Mouse (Mus musculus) lung, postnatal 0 days (tissue): ENCODE measurements around the gene Olfr894. TPM values are rescaled to one million over a fixed set of nuclear protein-coding genes. Genes with fewer than 3 reads are reported as not detected.
"Not testable (repeated sequence)": the region's sequence is repeated elsewhere in the genome, so short reads cannot be mapped to it uniquely, and the experiment has no call there.

Source experiments
- ATAC-seq: fragments of 200-750 bp; cut with Nextera tagmentation; 2 replicates; pipeline ENCODE4 v1.8.0; 2017; ENCODE audit warnings: moderate library complexity
- DNase-seq: peaks from one replicate; pipeline ENCODE4 v3.0.0-alpha.2; 2016; ENCODE audit warnings: low spot score
- H3K27ac ChIP-seq: fragments of 300-500 bp; sonication (generic); 2 replicates; pipeline ENCODE4 v1.5.1; 2014; ENCODE audit warnings: antibody characterized with exemption, mild to moderate bottlenecking, low read length, mixed read lengths
- H3K27me3 ChIP-seq: fragments of 300-500 bp; sonication (generic); replicated peaks from 2 replicates; pipeline ENCODE4 v1.6.1; 2014; ENCODE audit warnings: low read length, mixed read lengths; ENCODE audit not compliant: insufficient read depth
- H3K36me3 ChIP-seq: fragments of 300-500 bp; sonication (generic); 2 replicates; pipeline ENCODE4 v1.6.1; 2014; ENCODE audit warnings: low read length, mixed read lengths; ENCODE audit not compliant: insufficient read depth
- H3K4me1 ChIP-seq: fragments of 300-500 bp; sonication (generic); 2 replicates; pipeline ENCODE4 v1.6.1; 2014; ENCODE audit warnings: antibody characterized with exemption, low read depth, low read length, mixed read lengths; ENCODE audit not compliant: insufficient read depth
- H3K4me2 ChIP-seq: fragments of 300-500 bp; sonication (generic); replicated peaks from 2 replicates; pipeline ENCODE4 v1.6.1; 2014; ENCODE audit warnings: low read depth, mild to moderate bottlenecking, low read length, moderate library complexity, mixed read lengths
- H3K4me3 ChIP-seq: fragments of 300-500 bp; sonication (generic); 2 replicates; pipeline ENCODE4 v1.5.1; 2014; ENCODE audit warnings: low read depth, low read length
- H3K9ac ChIP-seq: fragments of 300-500 bp; sonication (generic); replicated peaks from 2 replicates; pipeline ENCODE4 v1.6.1; 2014; ENCODE audit warnings: low read depth, mild to moderate bottlenecking
- H3K9me3 ChIP-seq: fragments of 300-500 bp; sonication (generic); 2 replicates; pipeline ENCODE4 v1.6.1; 2016; ENCODE audit warnings: low read length, mixed read lengths
- CTCF ChIP-seq: IDR thresholded peaks from 2 replicates; pipeline ENCODE4 v1.5.1; 2016; ENCODE audit warnings: antibody characterized with exemption, mild to moderate bottlenecking
- EP300 ChIP-seq: IDR thresholded peaks from 2 replicates; pipeline ENCODE4 v1.6.1; 2016; ENCODE audit warnings: antibody characterized with exemption, mild to moderate bottlenecking, control low read depth
- WGBS: fragments of 180-500 bp; shearing (Covaris S2); extraction: QIAGEN DNeasy Blood & Tissue Kit; methylation state at CpG from one replicate; pipeline ENCODE4 v1.1.7; 2014; 5-methylcytosine and 5-hydroxymethylcytosine counted together
- polyA plus RNA-seq: library from polyadenylated mRNA; unstranded; fragments of >200 nt; fragmentation: Nextera tagmentation; extraction: Ambion mirVana; gene quantifications from 2 replicates; pipeline ENCODE4 v1.2.1, GENCODE M21; 2015

Olfr894 gene
- not detected in 2 replicates for polyA plus RNA-seq

DNA sequence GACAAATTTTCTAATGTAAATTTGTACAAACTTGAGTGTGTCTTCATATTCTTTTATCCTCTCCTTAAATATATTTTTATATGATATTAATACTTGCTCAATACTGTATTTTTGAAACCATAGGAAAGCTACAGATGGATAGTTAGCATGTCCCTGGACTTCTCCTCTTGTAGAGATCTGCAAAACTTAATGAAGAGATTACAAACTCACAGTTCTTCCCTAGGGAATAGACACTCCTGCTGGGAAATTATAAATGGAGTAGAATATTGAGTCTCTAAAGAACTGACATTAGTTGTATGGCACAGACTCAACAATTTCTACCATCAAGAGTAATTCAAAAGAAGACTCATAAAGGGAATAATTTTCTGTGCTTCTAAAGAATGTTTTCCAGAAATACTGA lies at the start of gene Olfr894:
Olfr894 (plus strand) TSS at position 301 of the 400 bp plus-strand sequence.
- ATAC-seq: no peak
- Histone ChIP-seq H3K36me3 (no peaks in the 10 kb centered on the region), H3K27me3 (no peaks in the 10 kb centered on the region), H3K4me1 (no peaks in the 10 kb centered on the region), H3K4me3 (no peak within 1 kb of the TSS), H3K9me3 (no peaks in the 10 kb centered on the region), H3K27ac (no peak within 1 kb of the TSS), H3K9ac (no peak within 1 kb of the TSS), H3K4me2 (no peak within 1 kb of the TSS)
- TF ChIP-seq EP300 (no peak), CTCF (no peak)
- no peak for DNase-seq

- ATAC-seq: not testable (repeated sequence)
Observed at GRCm38 (mm10) chr9:38168341-38168740, 49.5 kb upstream of the Olfr894 start.

DNA sequence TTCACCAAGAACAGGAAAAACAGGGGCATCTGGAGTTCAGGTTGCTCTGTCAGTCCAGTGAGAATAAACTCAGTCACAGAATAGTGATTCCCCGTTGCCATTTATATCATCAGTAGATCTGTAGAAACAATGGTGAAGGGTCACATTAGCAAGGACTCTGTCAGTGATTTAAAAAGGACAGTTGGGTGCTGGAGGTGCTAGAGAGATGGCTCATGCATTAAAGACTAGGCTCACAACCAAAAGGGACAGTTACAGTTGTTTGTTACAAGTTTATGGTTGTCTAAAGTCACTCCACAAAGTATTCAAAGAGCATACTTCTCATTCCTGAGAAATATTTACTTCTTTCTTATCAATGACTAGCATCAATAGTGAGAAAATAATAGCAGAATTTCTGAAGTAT lies 37.1 kb upstream of the Olfr894 start, which contains the start of gene Olfr891:
Olfr891 (minus strand) TSS at position 101 of the 400 bp plus-strand sequence.
- Histone ChIP-seq H3K27me3 (no peaks in the 10 kb centered on the region), H3K4me2 (no peak within 1 kb of the TSS), H3K9ac (no peak within 1 kb of the TSS), H3K9me3 (no peaks in the 10 kb centered on the region), H3K27ac (no peak within 1 kb of the TSS), H3K36me3 (no peaks in the 10 kb centered on the region), H3K4me3 (no peak within 1 kb of the TSS), H3K4me1 (no peaks in the 10 kb centered on the region)
- no peak for ATAC-seq
- no peak for DNase-seq
- 70% methylated on average over 1 of the region's 1 CpGs for WGBS
- TF ChIP-seq CTCF: no peak
- no peak for TF ChIP-seq EP300

More at GRCm38 (mm10) chr9:38168341-38168740, 49.5 kb upstream of the Olfr894 start:
- H3K4me3 ChIP-seq, DNase-seq, H3K36me3 ChIP-seq, H3K4me2 ChIP-seq, H3K4me1 ChIP-seq, H3K27me3 ChIP-seq, H3K27ac ChIP-seq, H3K9ac ChIP-seq, H3K9me3 ChIP-seq: not testable (repeated sequence)
- 43% methylated on average over 2 of the region's 2 CpGs for WGBS

- H3K4me3 ChIP-seq: no peak within 1 kb of the TSS
- DNase-seq: no peak
- H3K36me3 ChIP-seq: no peaks in the 10 kb centered on the region
- H3K9ac ChIP-seq: no peak within 1 kb of the TSS
- TF ChIP-seq CTCF (no peak), EP300 (no peak)
- no peak within 1 kb of the TSS for H3K4me2 ChIP-seq
- WGBS: 81% methylated on average over 3 of the region's 3 CpGs
- no peaks in the 10 kb centered on the region for H3K4me1 ChIP-seq
- no peak for ATAC-seq
- H3K27me3 ChIP-seq: no peaks in the 10 kb centered on the region
- H3K9me3 ChIP-seq: no peaks in the 10 kb centered on the region
- no peak within 1 kb of the TSS for H3K27ac ChIP-seq
Observed at GRCm38 (mm10) chr9:38208065-38208464, 9.8 kb upstream of the Olfr894 start, which contains the start of gene Olfr893. Gene Olfr893, plus strand, starts transcription at chr9:38208365.

DNA sequence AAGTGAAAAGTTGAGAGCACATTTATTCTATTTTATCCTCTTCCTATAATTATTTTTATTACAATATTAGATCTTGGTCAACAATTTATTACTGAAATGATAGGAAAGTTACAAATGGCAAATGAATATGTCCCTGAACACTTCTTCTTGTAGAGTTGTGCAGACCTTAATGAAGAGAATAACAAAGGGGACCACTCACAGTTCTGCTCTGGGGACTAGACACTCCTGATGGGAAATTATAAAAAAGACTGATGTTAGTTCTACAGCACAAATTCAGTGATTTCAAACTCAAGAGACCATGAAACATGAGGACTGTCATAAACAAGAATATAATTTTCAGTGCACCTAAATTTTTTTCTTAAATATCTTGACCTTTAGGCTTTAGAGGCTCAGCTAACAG lies 34.6 kb downstream of the Olfr894 start, which contains the start of gene Olfr143:
Olfr143 (plus strand) TSS at position 301 of the 400 bp plus-strand sequence.
- Histone ChIP-seq H3K27ac (no peak within 1 kb of the TSS), H3K27me3 (no peaks in the 10 kb centered on the region), H3K4me3 (no peak within 1 kb of the TSS), H3K4me2 (no peak within 1 kb of the TSS), H3K36me3 (no peaks in the 10 kb centered on the region), H3K9me3 (no peaks in the 10 kb centered on the region), H3K4me1 (no peaks in the 10 kb centered on the region), H3K9ac (no peak within 1 kb of the TSS)
- TF ChIP-seq EP300 (no peak), CTCF (no peak)
- no peak for DNase-seq
- ATAC-seq: no peak

GRCm38 (mm10) chr9:38267551-38267950 lies 49.7 kb downstream of the Olfr894 start, which contains the start of gene Olfr895:
Gene Olfr895, plus strand, starts transcription at chr9:38267851.
- no peaks in the 10 kb centered on the region for H3K36me3 ChIP-seq
- ATAC-seq: no peak

More at GRCm38 (mm10) chr9:38267551-38267950, 49.7 kb downstream of the Olfr894 start, which contains the start of gene Olfr895:
- no peak for DNase-seq
- Histone ChIP-seq H3K9me3 (no peaks in the 10 kb centered on the region), H3K27ac (no peak within 1 kb of the TSS), H3K27me3 (no peaks in the 10 kb centered on the region), H3K4me2 (no peak within 1 kb of the TSS), H3K4me3 (no peak within 1 kb of the TSS), H3K4me1 (no peaks in the 10 kb centered on the region), H3K9ac (no peak within 1 kb of the TSS)
- TF ChIP-seq CTCF: no peak
- TF ChIP-seq EP300: no peak

Other genes with a start within 250 kb of the Olfr894 start
- not detected in 2 replicates for gene Olfr881, start 226.2 kb upstream of the Olfr894 start, polyA plus RNA-seq
- gene Olfr883, start 192.2 kb upstream of the Olfr894 start, polyA plus RNA-seq: not detected in 2 replicates
- gene Olfr884, start 171.5 kb upstream of the Olfr894 start, polyA plus RNA-seq: not detected in 2 replicates
- gene Olfr885, start 156.7 kb upstream of the Olfr894 start, polyA plus RNA-seq: not detected in 2 replicates
- not detected in 2 replicates for gene Olfr887, start 134.0 kb upstream of the Olfr894 start, polyA plus RNA-seq
- gene Olfr888, start 109.9 kb upstream of the Olfr894 start, polyA plus RNA-seq: not detected in 2 replicates
- gene Olfr889, start 102.9 kb upstream of the Olfr894 start, polyA plus RNA-seq: 0.02 and 0.04 TPM in 2 replicates
- gene Olfr890, start 75.5 kb upstream of the Olfr894 start, polyA plus RNA-seq: not detected in 2 replicates
- not detected in 2 replicates for gene Olfr891, start 37.2 kb upstream of the Olfr894 start, polyA plus RNA-seq
- not detected in 2 replicates for gene Olfr893, start 9.7 kb upstream of the Olfr894 start, polyA plus RNA-seq
- gene Olfr143, start 34.7 kb downstream of the Olfr894 start, polyA plus RNA-seq: not detected in 2 replicates
- gene Olfr895, start 49.8 kb downstream of the Olfr894 start, polyA plus RNA-seq: not detected in 2 replicates
- gene Olfr896-ps1, start 73.1 kb downstream of the Olfr894 start, polyA plus RNA-seq: not detected in 2 replicates
- not detected in 2 replicates for gene Olfr25, start 111.0 kb downstream of the Olfr894 start, polyA plus RNA-seq
- gene Olfr898, start 130.4 kb downstream of the Olfr894 start, polyA plus RNA-seq: not detected in 2 replicates
- gene Olfr250, start 148.8 kb downstream of the Olfr894 start, polyA plus RNA-seq: not detected in 2 replicates
- not detected in 2 replicates for gene Olfr251, start 159.0 kb downstream of the Olfr894 start, polyA plus RNA-seq
- gene Olfr147, start 183.6 kb downstream of the Olfr894 start, polyA plus RNA-seq: not detected in 2 replicates
- not detected in 2 replicates for gene Olfr901, start 211.4 kb downstream of the Olfr894 start, polyA plus RNA-seq
- not detected in 2 replicates for gene Olfr902, start 229.6 kb downstream of the Olfr894 start, polyA plus RNA-seq
- gene Olfr904, start 245.1 kb downstream of the Olfr894 start, polyA plus RNA-seq: not detected in 2 replicates